Mouse (Mus musculus): ENCODE data around the gene Ccdc134. TPM values are rescaled to one million over a fixed set of nuclear protein-coding genes. Genes with fewer than 3 reads are reported as not detected.
A peak's percentile ranks its signal among the peaks of the same experiment; 100 is the strongest.

Ccdc134 gene
- total and polyA plus RNA-seq, 3 experiments, result 17.5 to 19.7 TPM; not detected in 1

DNA sequence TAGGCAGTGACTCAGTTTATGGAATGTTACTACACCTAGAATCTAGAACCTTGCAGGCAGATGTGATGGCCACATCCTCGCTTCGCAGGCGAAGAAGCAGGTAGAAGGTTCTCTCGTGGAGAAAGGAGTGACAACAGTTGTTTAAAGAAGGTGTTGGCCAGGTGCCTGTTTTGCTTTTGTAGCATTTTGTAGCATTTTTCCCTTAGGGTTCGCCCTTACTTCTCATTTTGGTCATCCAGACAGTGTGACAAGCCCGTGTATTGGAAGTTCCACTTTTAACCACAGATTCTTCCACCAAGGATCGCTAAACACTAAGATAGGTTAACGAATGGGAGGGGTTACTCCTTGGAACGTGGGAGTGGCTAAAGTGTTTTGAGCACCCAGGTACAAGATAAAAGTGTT lies 20.8 kb downstream of the Ccdc134 start (continued):
- TF ChIP-seq MEF2A (IDR thresholded peaks at IDR 0.05; ENCODE audit: extremely low read depth, insufficient replicate concordance, low read depth, low read length, poor library complexity, severe bottlenecking), result no peak
- TF ChIP-seq ZNF384 (IDR thresholded peaks at IDR 0.05; ENCODE audit: low read depth, low read length), result no peak
- TF ChIP-seq MYC (IDR thresholded peaks at IDR 0.05; ENCODE audit: low read depth, low read length), result no peak
- no peak for TF ChIP-seq KAT2A (conservative IDR thresholded peaks at IDR 0.05; ENCODE audit: low read depth, low read length)
- no peak for TF ChIP-seq POLR2AphosphoS5 (IDR thresholded peaks at IDR 0.05; ENCODE audit: borderline replicate concordance, low read depth, low read length)
- TF ChIP-seq HCFC1 (IDR thresholded peaks at IDR 0.05; ENCODE audit: low read depth, low read length), result no peak
- TF ChIP-seq CHD1 (IDR thresholded peaks at IDR 0.05; ENCODE audit: low read depth, low read length), result peak; percentile 45; the same call in 1 of the 2 replicates
- TF ChIP-seq TCF12 (IDR thresholded peaks at IDR 0.05; ENCODE audit: low read depth, low read length), result no peak
- no peak for TF ChIP-seq CTCF (IDR thresholded peaks at IDR 0.05 in 2 of 3, conservative IDR thresholded peaks at IDR 0.05 in 1 of 3; ENCODE audit: control insufficient read depth in 1 of 3, insufficient read depth in 1 of 3, low read depth in 2 of 3, low read length in 3 of 3, poor library complexity in 1 of 3, severe bottlenecking in 1 of 3)
- no peak for TF ChIP-seq NRF1 (IDR thresholded peaks at IDR 0.05; ENCODE audit: insufficient read depth, low read depth, low read length, poor library complexity, severe bottlenecking)
- TF ChIP-seq NELFE (IDR thresholded peaks at IDR 0.05; ENCODE audit: low read depth, low read length), result no peak
- TF ChIP-seq SMC3 (IDR thresholded peaks at IDR 0.05; ENCODE audit: low read depth, low read length), result no peak
- TF ChIP-seq RAD21 (IDR thresholded peaks at IDR 0.05; ENCODE audit: low read depth, low read length), result no peak
- TF ChIP-seq SIN3A (IDR thresholded peaks at IDR 0.05; ENCODE audit: low read length), result peak; percentile 51
- TF ChIP-seq POLR2A (IDR thresholded peaks at IDR 0.05; ENCODE audit: control insufficient read depth in 1 of 2, insufficient read depth in 1 of 2, low read depth in 1 of 2, low read length in 2 of 2, poor library complexity in 1 of 2), result no peak
- no peak for TF ChIP-seq ETS1 (IDR thresholded peaks at IDR 0.05; ENCODE audit: low read depth, low read length)
- TF ChIP-seq USF2 (IDR thresholded peaks at IDR 0.05; ENCODE audit: borderline replicate concordance in 1 of 2, insufficient read depth in 1 of 2, low read depth in 1 of 2, low read length in 2 of 2), result no peak
- TF ChIP-seq ZKSCAN1 (IDR thresholded peaks at IDR 0.05; ENCODE audit: low read depth, low read length), result no peak
- no peak for TF ChIP-seq MYB (IDR thresholded peaks at IDR 0.05; ENCODE audit: low read depth, low read length)
- TF ChIP-seq GABPA (IDR thresholded peaks at IDR 0.05; ENCODE audit: low read depth, low read length), result no peak
- peak; percentile 24; the same call in 1 of the 2 replicates for TF ChIP-seq TBP (IDR thresholded peaks at IDR 0.05; ENCODE audit: low read depth, low read length)
- TF ChIP-seq RCOR1 (IDR thresholded peaks at IDR 0.05; ENCODE audit: low read depth, low read length), result no peak

DNA sequence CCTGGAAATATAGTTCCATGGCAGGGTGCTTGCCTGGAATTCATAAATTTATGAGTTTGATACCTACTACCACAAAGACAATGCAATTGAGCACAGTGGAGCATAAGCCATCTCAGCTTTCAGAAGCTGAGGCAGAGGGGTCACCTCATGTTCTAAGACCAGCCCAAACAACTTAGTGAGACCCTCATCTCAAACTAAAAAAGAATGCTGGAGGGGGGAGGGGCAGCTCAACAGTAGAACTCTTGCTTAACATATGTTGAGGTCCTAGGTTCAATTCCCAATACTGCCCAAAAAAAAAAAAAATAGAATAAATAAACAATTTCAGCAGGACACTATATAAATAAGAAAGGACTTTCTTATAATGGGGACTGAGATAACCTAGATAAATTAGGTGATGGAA lies 22.3 kb downstream of the Ccdc134 start:
- Histone ChIP-seq H3K27ac (ENCODE audit: control insufficient read depth, low read depth, low read length) (no peak overlapping the region), H3K4me1 (ENCODE audit: control insufficient read depth in 1 of 2, insufficient read depth in 2 of 2, low read length in 2 of 2) (peaks cover 0 to 24% of the 10 kb centered on the region in 2 experiments; a peak in 3 of 4 replicates), H3K79me2 (ENCODE audit: control insufficient read depth, insufficient read depth, low read length, poor library complexity) (peaks cover 57% of the 10 kb centered on the region), H3K4me3 (ENCODE audit: control insufficient read depth in 1 of 2, insufficient read depth in 1 of 2, low read depth in 2 of 2, low read length in 2 of 2) (no peak overlapping the region), H3K9me3 (replicated peaks; ENCODE audit: insufficient read depth, low read length) (no peaks in the 10 kb centered on the region), H3K27me3 (ENCODE audit: control insufficient read depth in 1 of 2, insufficient read depth in 2 of 2, low read length in 2 of 2) (no peaks in the 10 kb centered on the region), H3K36me3 (ENCODE audit: control insufficient read depth in 1 of 2, insufficient read depth in 2 of 2, low read length in 2 of 2) (peaks cover 0 to 27% of the 10 kb centered on the region in 2 experiments; a peak in 3 of 4 replicates), H3K9ac (ENCODE audit: control insufficient read depth, low read depth, low read length, poor library complexity, severe bottlenecking) (no peak overlapping the region)
- TF ChIP-seq UBTF (IDR thresholded peaks at IDR 0.05; ENCODE audit: borderline replicate concordance, insufficient read depth, low read depth, low read length) (no peak), MAFK (IDR thresholded peaks at IDR 0.05; ENCODE audit: borderline replicate concordance, low read depth, low read length) (no peak), ZKSCAN1 (IDR thresholded peaks at IDR 0.05; ENCODE audit: low read depth, low read length) (no peak), JUND (IDR thresholded peaks at IDR 0.05; ENCODE audit: low read depth, low read length) (no peak), GABPA (IDR thresholded peaks at IDR 0.05; ENCODE audit: low read depth, low read length) (no peak), CHD2 (IDR thresholded peaks at IDR 0.05; ENCODE audit: low read length) (no peak), RAD21 (IDR thresholded peaks at IDR 0.05; ENCODE audit: low read depth, low read length) (no peak), MXI1 (IDR thresholded peaks at IDR 0.05; ENCODE audit: low read depth, low read length) (no peak), E2F4 (IDR thresholded peaks at IDR 0.05; ENCODE audit: borderline replicate concordance, low read depth, low read length) (no peak), MYB (IDR thresholded peaks at IDR 0.05; ENCODE audit: low read depth, low read length) (no peak)
- DNase-seq (ENCODE audit: low read depth, low spot score), result no peak
